Mouse (Mus musculus): ENCODE measurements around the gene Specc1l. TPM values are rescaled to one million over a fixed set of nuclear protein-coding genes. Genes with fewer than 3 reads are reported as not detected.
A peak's percentile ranks its signal among the peaks of the same experiment; 100 is the strongest.

Specc1l gene
- polyA plus RNA-seq, 1 experiment from 2014 or later = 5.6 TPM

GRCm38 (mm10) chr10:75252301-75253022 is 40.6 kb downstream of the Specc1l start:
- no peak overlapping the region for H3K27ac ChIP-seq
- H3K4me1 ChIP-seq (replicated peaks) = no peaks in the 10 kb centered on the region
- no peaks in the 10 kb centered on the region for H3K27me3 ChIP-seq
- H3K9me3 ChIP-seq (replicated peaks) = no peaks in the 10 kb centered on the region
- ATAC-seq (ENCODE audit: low read depth) (no peak), DNase-seq (no peak)
- H3K4me3 ChIP-seq (replicated peaks) = no peak overlapping the region
- H3K9ac ChIP-seq = no peak overlapping the region
- H3K36me3 ChIP-seq = peaks cover 19% of the 10 kb centered on the region
- no peak overlapping the region for H3K4me2 ChIP-seq
- WGBS (ENCODE audit: insufficient replicate concordance) = 73% methylated on average over 13 of the region's 13 CpGs

GRCm38 (mm10) chr10:75255091-75255490 is 43.2 kb downstream of the Specc1l start:
- 58% methylated on average over 2 of the region's 2 CpGs for WGBS (ENCODE audit: insufficient replicate concordance)
- peaks cover 4% of the 10 kb centered on the region for H3K4me1 ChIP-seq (replicated peaks)
- H3K9ac ChIP-seq = no peak overlapping the region
- H3K9me3 ChIP-seq (replicated peaks) = no peaks in the 10 kb centered on the region
- no peak overlapping the region for H3K27ac ChIP-seq
- ATAC-seq (ENCODE audit: low read depth) = no peak
- no peak overlapping the region for H3K4me2 ChIP-seq
- DNase-seq = no peak
- H3K27me3 ChIP-seq = no peaks in the 10 kb centered on the region
- peaks cover 22% of the 10 kb centered on the region for H3K36me3 ChIP-seq
- H3K4me3 ChIP-seq (replicated peaks) = no peak overlapping the region

DNA sequence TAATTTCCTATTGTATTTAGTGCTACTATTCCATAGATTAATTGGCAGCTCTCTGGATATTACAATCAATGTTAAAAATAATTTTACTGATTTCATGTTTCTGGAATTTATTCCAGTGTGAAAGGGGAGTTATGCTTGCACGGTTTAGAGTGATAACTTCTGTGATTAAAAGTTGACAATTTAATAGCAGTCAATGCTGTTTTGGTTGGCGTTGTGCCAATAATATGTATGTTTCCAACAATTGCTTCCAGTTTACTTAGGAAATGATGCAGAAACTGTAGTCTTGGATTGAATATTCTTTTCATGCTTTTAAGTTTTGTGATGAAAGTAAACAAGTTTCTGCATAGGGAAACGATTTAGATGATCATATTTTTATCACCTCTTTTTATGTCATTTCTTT is 45.5 kb downstream of the Specc1l start:
- peaks cover 37% of the 10 kb centered on the region for H3K36me3 ChIP-seq
- H3K4me2 ChIP-seq = no peak overlapping the region
- no peak overlapping the region for H3K27ac ChIP-seq
- no peaks in the 10 kb centered on the region for H3K27me3 ChIP-seq
- DNase-seq (no peak), ATAC-seq (ENCODE audit: low read depth) (no peak)
- H3K9ac ChIP-seq = no peak overlapping the region
- no peak overlapping the region for H3K4me3 ChIP-seq (replicated peaks)
- peaks cover 4% of the 10 kb centered on the region for H3K4me1 ChIP-seq (replicated peaks)
- H3K9me3 ChIP-seq (replicated peaks) = no peaks in the 10 kb centered on the region
- 63% methylated on average over 3 of the region's 3 CpGs for WGBS (ENCODE audit: insufficient replicate concordance)

DNA sequence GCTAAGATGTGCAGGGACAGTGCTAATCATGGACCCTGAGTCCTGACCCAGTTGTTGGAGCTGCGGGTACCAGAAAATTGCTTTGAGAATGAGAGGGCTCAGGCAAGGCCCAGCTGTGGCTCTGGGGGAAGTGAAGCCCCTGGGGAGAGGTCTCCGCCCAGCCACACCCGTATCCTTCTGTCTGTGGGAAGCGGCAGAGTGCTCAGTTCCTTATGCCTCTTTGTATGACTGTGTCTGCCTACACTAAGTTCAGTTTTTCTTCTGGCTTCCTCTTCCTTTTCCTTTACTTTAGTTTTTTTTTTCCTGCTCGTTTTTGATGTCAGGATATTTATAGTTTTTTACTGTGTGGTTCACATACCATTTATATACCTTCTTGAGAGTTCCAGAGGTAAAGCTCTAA is 46.4 kb downstream of the Specc1l start:
- Histone ChIP-seq H3K27ac (no peak overlapping the region), H3K36me3 (peaks cover 40% of the 10 kb centered on the region)
- no peak for ATAC-seq (ENCODE audit: low read depth)

GRCm38 (mm10) chr10:75261268-75261667 is 49.4 kb downstream of the Specc1l start:
- Histone ChIP-seq H3K9ac (no peak overlapping the region), H3K4me1 (replicated peaks) (peaks cover 4% of the 10 kb centered on the region), H3K4me3 (replicated peaks) (no peak overlapping the region), H3K27ac (no peak overlapping the region), H3K9me3 (replicated peaks) (no peaks in the 10 kb centered on the region), H3K4me2 (no peak overlapping the region), H3K36me3 (peaks cover 58% of the 10 kb centered on the region), H3K27me3 (no peaks in the 10 kb centered on the region)
- 92% methylated on average over 5 of the region's 5 CpGs for WGBS (ENCODE audit: insufficient replicate concordance)
- no peak for DNase-seq
- no peak for ATAC-seq (ENCODE audit: low read depth)

More for the DNA sequence above, 46.4 kb downstream of the Specc1l start:
- Histone ChIP-seq H3K4me2 (no peak overlapping the region), H3K9ac (no peak overlapping the region), H3K9me3 (replicated peaks) (no peaks in the 10 kb centered on the region), H3K4me3 (replicated peaks) (no peak overlapping the region), H3K4me1 (replicated peaks) (peaks cover 4% of the 10 kb centered on the region), H3K27me3 (no peaks in the 10 kb centered on the region)
- WGBS (ENCODE audit: insufficient replicate concordance) = 28% methylated on average over 5 of the region's 5 CpGs
- DNase-seq = no peak

DNA sequence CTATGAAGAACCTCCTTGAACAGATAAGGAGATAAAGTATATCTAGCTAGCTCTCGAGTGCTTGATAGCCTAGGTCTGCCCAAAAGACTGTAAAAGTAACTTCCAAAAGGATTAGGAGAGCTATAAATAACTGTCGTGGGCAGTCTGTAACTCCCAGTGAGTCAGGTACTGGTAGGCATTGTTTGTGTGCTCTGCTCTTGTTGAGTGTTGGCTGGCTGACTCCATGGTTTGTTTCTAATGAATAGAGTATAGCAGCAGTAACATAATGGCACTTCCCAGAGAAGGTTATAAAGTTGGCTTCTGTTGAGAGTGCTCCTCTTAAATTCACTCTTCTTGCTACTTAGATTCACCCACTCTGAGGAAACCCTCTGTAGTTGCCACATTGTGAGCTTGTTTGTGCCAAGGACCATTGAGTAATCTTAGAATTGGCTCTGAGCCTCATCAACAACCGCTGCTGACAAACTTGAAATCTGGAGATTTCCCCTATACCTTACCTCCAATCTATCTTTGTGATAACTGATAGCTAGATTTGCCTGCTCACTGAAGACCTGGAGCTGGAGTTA is 53.2 kb downstream of the Specc1l start:
- DNase-seq = no peak
- WGBS (ENCODE audit: insufficient replicate concordance) = 59% methylated on average over 3 of the region's 3 CpGs
- Histone ChIP-seq H3K4me3 (replicated peaks) (no peak overlapping the region), H3K36me3 (peaks cover 70% of the 10 kb centered on the region), H3K27me3 (no peaks in the 10 kb centered on the region), H3K27ac (no peak overlapping the region), H3K4me2 (no peak overlapping the region), H3K9ac (no peak overlapping the region), H3K4me1 (replicated peaks) (no peaks in the 10 kb centered on the region), H3K9me3 (replicated peaks) (no peaks in the 10 kb centered on the region)
- no peak for ATAC-seq (ENCODE audit: low read depth)

DNA sequence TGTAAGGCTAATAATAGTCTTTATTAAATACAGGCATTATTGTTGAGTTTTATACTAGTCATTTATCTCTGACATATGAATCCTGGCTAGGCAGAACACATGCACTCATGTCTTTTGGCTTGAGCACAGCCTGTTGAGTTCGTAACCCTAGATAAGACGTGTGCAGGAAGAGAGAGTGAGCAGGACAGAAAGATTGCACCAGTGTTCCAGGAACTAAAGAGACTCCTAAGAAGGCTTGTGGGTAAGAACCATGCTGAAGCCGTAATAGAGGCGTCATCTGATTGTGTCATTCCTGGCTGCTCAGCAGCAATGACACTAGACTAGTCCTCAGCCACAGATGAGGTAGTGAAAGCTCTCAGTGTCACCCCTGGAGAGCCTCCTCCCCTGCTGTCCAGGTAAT is 61.1 kb downstream of the Specc1l start:
- Histone ChIP-seq H3K4me3 (replicated peaks) (no peak overlapping the region), H3K9me3 (replicated peaks) (no peaks in the 10 kb centered on the region), H3K27me3 (no peaks in the 10 kb centered on the region), H3K27ac (no peak overlapping the region), H3K4me1 (replicated peaks) (peaks cover 9% of the 10 kb centered on the region), H3K36me3 (peaks cover 37% of the 10 kb centered on the region), H3K9ac (no peak overlapping the region), H3K4me2 (no peak overlapping the region)
- peak; percentile 6 for DNase-seq
- ATAC-seq (ENCODE audit: low read depth) = peak; percentile 73
- 19% methylated on average over 4 of the region's 4 CpGs for WGBS (ENCODE audit: insufficient replicate concordance)

DNA sequence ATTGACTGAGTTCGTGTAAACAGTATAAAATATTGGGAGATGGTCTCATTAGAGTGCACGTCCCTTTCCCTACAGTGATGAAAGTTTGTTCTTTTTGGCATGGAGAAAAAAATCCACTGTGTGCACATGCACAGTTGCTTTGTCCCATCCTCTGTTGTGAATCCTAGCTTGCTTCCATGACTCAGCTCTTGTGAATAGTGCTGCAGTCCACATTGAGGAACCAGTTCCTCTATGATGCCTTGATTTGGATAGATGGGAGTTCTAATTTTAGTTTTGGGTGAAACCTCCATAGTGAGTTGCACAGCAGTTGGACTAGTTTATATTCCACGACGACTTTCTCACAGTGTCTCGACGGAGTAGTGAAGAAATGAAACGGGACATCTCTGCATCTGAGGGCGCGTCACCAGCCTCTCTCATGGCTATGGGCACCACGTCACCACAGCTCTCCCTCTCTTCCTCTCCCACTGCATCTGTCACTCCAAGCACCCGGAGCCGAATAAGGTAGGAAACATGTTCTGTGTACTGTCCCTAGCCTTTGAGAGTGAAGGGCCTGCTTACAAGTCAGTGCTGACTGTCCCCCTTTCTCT is 64.6 kb downstream of the Specc1l start:
- no peak for ATAC-seq (ENCODE audit: low read depth)
- H3K9ac ChIP-seq = no peak overlapping the region
- no peak overlapping the region for H3K4me2 ChIP-seq
- no peaks in the 10 kb centered on the region for H3K27me3 ChIP-seq
- peaks cover 37% of the 10 kb centered on the region for H3K36me3 ChIP-seq
- peaks cover 9% of the 10 kb centered on the region for H3K4me1 ChIP-seq (replicated peaks)
- no peak overlapping the region for H3K4me3 ChIP-seq (replicated peaks)
- no peak overlapping the region for H3K27ac ChIP-seq
- 73% methylated on average over 12 of the region's 12 CpGs for WGBS (ENCODE audit: insufficient replicate concordance)
- H3K9me3 ChIP-seq (replicated peaks) = no peaks in the 10 kb centered on the region
- DNase-seq = no peak

- 55% methylated on average over 1 of the region's 1 CpGs for WGBS (ENCODE audit: insufficient replicate concordance)
- no peak overlapping the region for H3K9ac ChIP-seq
- H3K4me3 ChIP-seq (replicated peaks) = no peak overlapping the region
- peaks cover 31% of the 10 kb centered on the region for H3K36me3 ChIP-seq
- no peak overlapping the region for H3K27ac ChIP-seq
- peaks cover 6% of the 10 kb centered on the region for H3K4me1 ChIP-seq (replicated peaks)
- H3K4me2 ChIP-seq = no peak overlapping the region
- DNase-seq (no peak), ATAC-seq (ENCODE audit: low read depth) (no peak)
- no peaks in the 10 kb centered on the region for H3K9me3 ChIP-seq (replicated peaks)
- no peaks in the 10 kb centered on the region for H3K27me3 ChIP-seq
Observed at GRCm38 (mm10) chr10:75277501-75277900, 65.6 kb downstream of the Specc1l start.

- Histone ChIP-seq H3K4me3 (replicated peaks) (no peak overlapping the region), H3K36me3 (peaks cover 23% of the 10 kb centered on the region), H3K27ac (no peak overlapping the region), H3K4me1 (replicated peaks) (no peaks in the 10 kb centered on the region), H3K9ac (no peak overlapping the region), H3K4me2 (no peak overlapping the region), H3K9me3 (replicated peaks) (no peaks in the 10 kb centered on the region), H3K27me3 (no peaks in the 10 kb centered on the region)
- 38% methylated on average over 5 of the region's 5 CpGs for WGBS (ENCODE audit: insufficient replicate concordance)
- no peak for ATAC-seq (ENCODE audit: low read depth)
- DNase-seq = no peak
Observed at GRCm38 (mm10) chr10:75282648-75283047, 70.8 kb downstream of the Specc1l start.

- no peak for ATAC-seq (ENCODE audit: low read depth)
- Histone ChIP-seq H3K4me1 (replicated peaks) (peaks cover 2% of the 10 kb centered on the region; the same call in 1 of the 2 replicates), H3K9ac (no peak overlapping the region), H3K27ac (no peak overlapping the region), H3K36me3 (peaks cover 23% of the 10 kb centered on the region), H3K4me3 (replicated peaks) (no peak overlapping the region), H3K9me3 (replicated peaks) (no peaks in the 10 kb centered on the region), H3K4me2 (no peak overlapping the region), H3K27me3 (no peaks in the 10 kb centered on the region)
- no peak for DNase-seq
- WGBS (ENCODE audit: insufficient replicate concordance) = 86% methylated on average over 3 of the region's 3 CpGs
Observed at GRCm38 (mm10) chr10:75283821-75284220, 71.9 kb downstream of the Specc1l start.

Measured in liver, embryonic 13.5 days (tissue).